Mouse (Mus musculus) R1 (cell line): ENCODE data around the gene Zfp12.

Experiments
- DNase-seq: peaks from one replicate; pipeline ENCODE4 v3.0.0-alpha.2; 2018; ENCODE audit warnings: low read depth, low spot score

Zfp12 gene

GRCm38 (mm10) chr5:143265409-143265808 lies 30.4 kb downstream of the Zfp12 start:
- DNase-seq: peak; percentile 33

DNA sequence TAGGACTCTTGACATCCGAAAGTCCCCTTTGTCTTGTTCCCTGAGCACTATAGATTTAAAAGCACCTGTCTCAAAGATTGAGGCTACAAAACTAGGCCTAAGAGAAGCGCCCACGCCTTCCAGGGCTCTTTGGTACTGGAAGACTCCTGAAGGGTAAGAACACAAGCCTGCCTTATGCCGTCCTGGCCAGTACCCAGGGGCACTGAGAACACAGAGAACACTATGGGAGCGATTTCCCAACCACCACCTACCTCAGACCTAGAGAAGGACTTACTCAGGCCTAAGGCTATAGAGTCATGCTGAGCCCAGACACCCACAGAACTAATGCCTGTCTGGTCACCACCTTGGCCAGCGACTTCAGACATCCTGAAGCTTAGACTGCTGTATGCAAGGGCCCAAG lies 31.8 kb downstream of the Zfp12 start:
- no peak for DNase-seq

DNA sequence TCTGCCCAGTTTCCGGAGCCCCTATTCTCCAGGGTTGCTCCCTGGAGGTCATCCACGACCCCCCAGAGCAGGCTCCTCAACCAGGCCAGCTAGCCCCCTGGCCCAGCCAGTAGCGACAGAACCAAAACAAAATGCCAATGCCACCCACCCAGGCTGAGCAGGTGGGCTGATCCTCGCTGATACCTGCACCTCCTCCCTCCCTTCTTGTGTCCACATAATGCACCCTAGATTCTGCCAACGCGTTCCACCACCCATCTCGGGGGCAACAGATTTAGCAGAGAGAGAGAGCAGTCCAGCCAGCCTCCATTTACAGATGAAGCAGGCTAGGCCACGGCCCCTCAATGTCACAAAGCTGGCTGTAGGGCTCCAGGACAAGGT lies 34.0 kb downstream of the Zfp12 start:
- DNase-seq: no peak

DNA sequence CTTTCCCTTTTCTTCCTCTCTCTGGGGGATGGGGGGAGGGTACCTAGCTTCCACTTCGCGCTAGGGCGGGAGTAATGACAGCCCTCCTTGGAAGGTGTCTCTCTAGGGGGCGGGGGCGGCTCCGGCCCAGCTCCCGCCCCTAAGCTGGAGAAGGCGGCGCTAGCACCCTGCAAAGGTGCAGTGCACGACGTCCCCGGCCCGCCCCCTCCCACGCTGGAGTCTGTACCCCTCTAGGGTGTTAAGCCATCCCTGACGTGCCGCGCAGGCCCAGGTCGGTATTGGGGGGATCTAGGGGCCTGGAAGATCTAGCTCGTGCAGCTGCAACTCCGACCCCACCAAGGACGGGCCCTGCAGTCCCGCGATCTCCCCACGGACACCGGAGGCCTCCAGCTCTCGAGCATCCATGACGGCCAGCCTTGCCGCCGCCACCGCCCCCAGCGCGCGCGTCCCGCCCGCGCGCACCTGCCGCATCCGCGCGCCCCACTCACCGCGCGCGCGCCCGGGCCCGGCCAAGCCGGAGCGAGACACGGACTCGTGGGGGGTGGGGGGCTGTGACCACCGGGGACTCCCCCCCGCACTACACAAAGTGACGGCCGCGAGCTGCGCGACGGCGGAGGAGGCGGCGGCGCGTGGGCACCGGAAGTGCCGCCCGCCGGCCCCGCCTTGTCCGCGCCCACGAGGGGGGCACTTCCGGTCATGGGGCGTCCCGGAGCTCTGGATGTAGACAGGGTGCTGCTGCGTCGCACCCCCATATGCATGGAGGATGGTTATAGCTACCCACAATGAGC lies 34.6 kb downstream of the Zfp12 start, which contains the start of gene Zfp316:
TSS of gene Zfp316 (minus strand) at position 660 of the 788 bp plus-strand sequence.
- peak; percentile 82 for DNase-seq

DNA sequence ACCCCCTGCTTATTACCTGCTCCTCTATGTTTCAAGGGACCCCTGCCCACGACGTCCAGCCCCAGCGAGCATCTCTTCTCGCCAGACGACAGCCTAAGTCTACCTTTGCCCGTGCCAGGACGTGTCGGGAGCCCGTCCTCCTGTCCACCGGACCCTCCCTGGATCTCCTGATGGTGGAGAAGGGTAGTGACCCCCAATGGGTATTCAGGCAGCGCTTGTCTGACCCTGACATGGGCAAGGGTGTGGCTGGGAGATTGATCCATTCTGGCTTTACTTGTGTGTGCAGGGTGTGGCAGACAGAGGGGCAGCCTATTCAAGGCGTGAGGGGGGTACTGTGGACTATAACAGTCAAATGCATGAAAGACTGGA lies 35.2 kb downstream of the Zfp12 start:
- no peak for DNase-seq

DNA sequence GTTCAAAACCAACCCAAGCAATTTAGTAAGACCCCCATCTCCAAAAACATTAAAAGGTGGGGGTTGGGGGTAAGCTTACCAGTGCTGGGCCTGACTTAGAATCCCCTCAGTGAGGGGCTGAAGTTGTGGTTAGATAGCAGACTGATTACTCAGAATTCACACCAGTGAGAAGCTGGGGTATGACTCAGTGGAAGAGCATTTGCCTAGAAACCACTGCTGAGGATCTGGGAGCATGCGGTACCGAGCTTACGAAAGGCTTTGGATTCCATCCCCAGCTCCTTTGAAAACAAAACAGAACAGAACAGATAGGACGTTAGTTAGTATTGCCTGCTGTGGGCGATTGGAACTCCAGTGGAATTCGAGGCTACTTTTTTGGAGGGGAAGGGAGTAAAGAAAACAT lies 36.7 kb downstream of the Zfp12 start:
- no peak for DNase-seq

DNA sequence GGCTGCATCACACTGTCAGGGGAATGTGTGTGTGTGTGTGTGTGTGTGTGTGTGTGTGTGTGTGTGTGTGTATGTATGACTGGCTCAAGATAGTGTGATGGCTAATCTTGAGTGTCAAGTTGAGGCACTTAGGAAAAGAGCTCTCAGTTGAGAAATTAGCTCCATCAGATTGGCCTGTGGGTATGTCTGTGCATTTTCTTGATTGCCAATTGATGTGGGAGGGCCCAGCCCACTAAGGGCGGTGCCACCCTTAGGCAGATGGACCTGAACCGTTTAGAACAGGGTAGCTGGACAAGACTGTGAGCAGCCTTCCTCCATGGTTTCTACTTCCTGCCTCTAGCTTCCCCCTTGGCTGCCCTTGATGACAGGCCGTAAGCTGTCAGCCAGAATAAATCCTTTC lies 37.1 kb downstream of the Zfp12 start:
- no peak for DNase-seq

DNA sequence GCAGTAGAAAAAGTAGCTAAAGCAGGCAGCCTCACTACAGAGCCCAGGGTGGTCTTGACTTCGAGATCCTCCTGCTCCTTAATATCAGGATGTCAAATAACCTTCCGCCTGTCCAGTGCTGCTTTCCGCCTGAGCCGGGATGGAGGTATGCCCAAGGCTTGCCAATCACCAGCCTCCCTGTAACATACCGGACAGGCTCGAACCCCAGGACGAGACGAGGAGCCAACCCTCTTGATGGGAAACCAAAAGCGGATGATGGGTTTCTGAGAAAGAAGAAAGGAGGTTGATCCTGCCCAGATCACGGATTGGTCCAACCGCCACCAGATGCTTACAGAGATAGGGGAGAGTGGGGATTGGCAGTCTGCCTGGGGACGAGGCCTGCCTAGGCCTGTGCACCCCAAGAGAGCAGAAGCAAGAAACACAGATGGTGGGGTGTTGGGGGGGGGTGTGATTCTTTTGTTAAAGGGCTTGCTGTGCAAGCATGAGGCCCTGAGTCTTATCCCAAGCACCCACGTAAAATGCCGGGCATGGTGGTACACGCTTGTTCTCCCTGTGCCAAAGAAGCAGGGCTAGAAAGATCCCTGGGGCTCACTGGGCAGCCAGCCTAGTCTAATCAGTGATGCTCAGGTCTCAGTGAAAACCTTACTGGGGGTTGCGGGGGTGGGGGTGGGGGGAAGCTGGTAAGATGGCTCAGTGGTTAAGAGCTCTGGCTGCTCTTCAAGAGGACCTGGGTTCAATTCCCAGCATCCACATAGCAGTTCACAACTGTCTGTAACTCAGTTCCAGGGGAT lies 37.8 kb downstream of the Zfp12 start:
- no peak for DNase-seq

DNA sequence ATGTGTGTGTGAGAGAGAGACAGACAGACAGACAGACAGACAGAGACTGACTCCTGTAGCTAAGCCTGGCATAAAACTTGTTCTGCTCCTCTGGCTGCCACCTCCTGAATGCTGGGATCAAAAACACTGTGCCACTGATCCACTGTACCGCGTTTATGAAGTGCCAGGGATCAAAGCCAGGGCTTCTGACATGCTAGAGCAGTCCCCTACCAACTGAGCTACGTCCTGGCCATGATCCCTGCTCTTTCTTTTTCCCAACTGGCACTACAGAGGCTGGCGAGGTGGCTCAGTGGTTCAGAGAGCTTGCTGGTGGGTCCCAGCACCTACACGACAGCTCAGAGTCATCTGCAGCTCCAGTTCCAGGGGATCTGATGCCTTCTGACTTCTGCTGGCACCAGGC lies 40.8 kb downstream of the Zfp12 start:
- DNase-seq: no peak

DNA sequence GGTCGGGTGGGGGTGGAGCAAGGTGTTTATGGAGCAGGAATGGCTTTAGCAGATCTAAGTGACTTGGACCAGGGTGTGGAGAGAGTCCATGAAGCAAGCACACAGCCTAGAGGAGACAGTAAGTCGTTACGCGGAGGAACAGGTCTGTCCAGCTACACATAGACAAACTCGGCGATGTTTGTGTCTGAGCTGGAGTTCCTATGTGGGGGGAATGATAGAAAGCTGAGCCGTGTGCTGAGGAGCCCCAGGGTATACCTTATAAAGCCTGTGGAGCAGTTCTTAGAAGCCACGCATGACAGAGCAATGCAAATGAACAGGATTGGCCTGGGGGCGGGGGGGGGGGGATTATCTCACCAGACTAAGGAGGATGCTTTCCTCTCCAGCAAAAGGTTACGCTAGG lies 44.3 kb downstream of the Zfp12 start:
- DNase-seq: no peak

DNA sequence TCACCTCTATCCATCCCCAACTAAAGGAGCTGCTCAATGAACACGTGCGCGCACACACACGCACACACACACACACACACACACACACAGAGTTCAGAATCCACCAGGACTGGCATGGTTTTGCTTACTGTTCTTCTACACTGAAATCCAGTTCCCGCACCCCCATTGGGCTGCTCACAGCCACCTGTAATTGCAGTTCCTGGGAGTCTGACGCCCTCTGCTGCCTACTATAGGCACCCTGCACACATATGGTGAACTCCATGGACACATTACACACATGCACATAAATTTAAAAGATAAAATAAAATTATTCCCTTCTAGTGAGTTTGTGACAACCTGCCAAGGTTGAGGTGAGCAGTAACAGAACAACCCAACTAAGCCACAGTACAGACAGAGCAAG lies 49.8 kb downstream of the Zfp12 start:
- peak; percentile 65 for DNase-seq

GRCm38 (mm10) chr5:143287774-143288328 lies 52.9 kb downstream of the Zfp12 start:
- DNase-seq: peak; percentile 51

DNA sequence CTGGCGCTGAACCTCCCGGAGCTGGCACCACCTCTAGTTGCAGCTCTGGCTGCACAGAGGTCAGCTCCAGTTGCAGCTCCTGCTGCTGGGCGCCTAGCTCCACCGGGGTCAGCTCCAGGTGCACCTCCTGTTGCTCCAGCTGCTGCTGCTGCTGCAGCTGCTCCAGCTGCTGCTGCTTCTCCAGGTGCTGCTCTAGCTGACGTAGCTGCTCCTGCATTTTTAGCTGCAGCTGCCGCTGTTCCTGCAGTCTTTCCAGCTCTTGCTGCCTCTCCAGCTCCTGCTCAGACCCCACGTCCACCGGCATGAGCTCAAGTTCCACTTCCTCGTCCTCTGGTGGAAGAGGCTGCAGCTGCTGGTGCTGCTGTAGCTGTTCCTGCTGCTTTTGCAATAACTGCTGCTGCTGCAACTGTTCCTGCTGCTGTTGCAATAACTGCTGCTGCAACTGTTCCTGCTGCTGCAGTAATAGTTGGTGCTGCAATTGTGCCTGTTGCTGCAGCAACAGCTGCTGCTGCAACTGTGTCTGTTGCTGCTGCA lies 53.5 kb downstream of the Zfp12 start:
- DNase-seq: no peak

- DNase-seq: no peak
These were observed 54.3 kb downstream of the Zfp12 start for GRCm38 (mm10) chr5:143289299-143289698.

DNA sequence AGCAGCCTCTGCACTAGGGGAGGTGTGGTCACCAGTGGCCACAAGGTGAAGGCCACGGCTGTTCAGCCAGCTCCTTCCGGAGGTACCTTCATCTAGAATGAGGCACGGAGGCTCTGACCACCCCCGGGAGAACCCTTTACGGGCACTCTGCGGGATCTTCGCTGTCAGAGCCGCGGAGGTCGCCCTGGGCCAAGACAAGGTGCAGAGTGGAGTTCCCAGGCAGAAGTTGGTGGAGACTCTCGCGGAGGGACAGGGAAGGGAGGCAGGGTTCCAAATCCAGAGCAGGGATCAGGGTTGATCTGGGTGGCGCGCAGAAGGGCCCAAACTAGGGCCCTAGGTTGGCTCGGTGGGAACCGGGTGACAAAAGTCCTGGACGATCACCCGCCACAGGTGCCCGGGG lies 57.9 kb downstream of the Zfp12 start:
- no peak for DNase-seq

- no peak for DNase-seq
These were observed 58.4 kb downstream of the Zfp12 start, which contains the start of gene Zfp853 for GRCm38 (mm10) chr5:143293404-143293803. Gene Zfp853, minus strand, starts transcription at chr5:143293623.

- DNase-seq: peak; percentile 56
These were observed 59.9 kb downstream of the Zfp12 start for GRCm38 (mm10) chr5:143294862-143295261.

DNA sequence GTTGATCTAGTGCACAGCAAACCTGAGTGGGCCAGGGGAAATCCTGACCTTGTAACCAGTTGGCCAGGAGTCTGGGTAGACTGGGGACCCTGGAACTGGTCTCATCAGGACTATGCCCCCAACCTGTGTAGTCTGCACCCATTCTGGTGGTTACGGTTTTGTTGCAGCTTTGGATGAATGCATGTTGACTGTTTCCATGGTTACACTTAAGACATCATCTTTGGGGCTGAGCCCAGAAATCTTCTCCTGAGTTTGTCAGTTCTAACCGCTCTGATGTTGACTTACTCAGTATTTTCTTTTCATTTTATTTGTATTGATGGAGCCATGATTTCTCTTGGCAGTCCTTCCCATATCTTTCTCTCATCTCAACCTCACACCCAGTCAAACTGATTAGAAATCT lies 60.4 kb downstream of the Zfp12 start:
- DNase-seq: no peak

GRCm38 (mm10) chr5:143297986-143298385 lies 63.0 kb downstream of the Zfp12 start:
- peak; percentile 62 for DNase-seq

- DNase-seq: peak; percentile 70
These were observed 63.4 kb downstream of the Zfp12 start for GRCm38 (mm10) chr5:143298391-143298790.
